Mouse (Mus musculus) embryonic fibroblast, embryonic 13.5 days (primary cell): ENCODE data around the gene Taf8.

Experiments used
- CTCF ChIP-seq: IDR thresholded peaks from 2 replicates; pipeline ENCODE4 v1.5.1; 2011; ENCODE audit warnings: mild to moderate bottlenecking, control low read depth, low read length, moderate library complexity, borderline replicate concordance; ENCODE audit not compliant: insufficient read depth
- POLR2A ChIP-seq: IDR thresholded peaks from 2 replicates; pipeline ENCODE4 v1.6.1; 2011; ENCODE audit warnings: low read depth, mild to moderate bottlenecking, control low read depth, low read length, moderate library complexity

- TF ChIP-seq POLR2A (no peak), CTCF (no peak)
These were observed 29.3 kb upstream of the Taf8 start for GRCm38 (mm10) chr17:47531387-47531818.
